Mouse (Mus musculus): ENCODE measurements around the gene Agtpbp1. TPM values are rescaled to one million over a fixed set of nuclear protein-coding genes. Genes with fewer than 3 reads are reported as not detected.
A peak's percentile ranks its signal among the peaks of the same experiment; 100 is the strongest.

Agtpbp1 gene
- total RNA-seq (2014; fragmentation: Nextera tagmentation): 118 and 147 TPM in 2 replicates
- 62.0 and 73.3 TPM in 2 replicates for total RNA-seq (2017)
- 6.0 and 6.1 TPM in 2 replicates for polyA plus RNA-seq (2012)

DNA sequence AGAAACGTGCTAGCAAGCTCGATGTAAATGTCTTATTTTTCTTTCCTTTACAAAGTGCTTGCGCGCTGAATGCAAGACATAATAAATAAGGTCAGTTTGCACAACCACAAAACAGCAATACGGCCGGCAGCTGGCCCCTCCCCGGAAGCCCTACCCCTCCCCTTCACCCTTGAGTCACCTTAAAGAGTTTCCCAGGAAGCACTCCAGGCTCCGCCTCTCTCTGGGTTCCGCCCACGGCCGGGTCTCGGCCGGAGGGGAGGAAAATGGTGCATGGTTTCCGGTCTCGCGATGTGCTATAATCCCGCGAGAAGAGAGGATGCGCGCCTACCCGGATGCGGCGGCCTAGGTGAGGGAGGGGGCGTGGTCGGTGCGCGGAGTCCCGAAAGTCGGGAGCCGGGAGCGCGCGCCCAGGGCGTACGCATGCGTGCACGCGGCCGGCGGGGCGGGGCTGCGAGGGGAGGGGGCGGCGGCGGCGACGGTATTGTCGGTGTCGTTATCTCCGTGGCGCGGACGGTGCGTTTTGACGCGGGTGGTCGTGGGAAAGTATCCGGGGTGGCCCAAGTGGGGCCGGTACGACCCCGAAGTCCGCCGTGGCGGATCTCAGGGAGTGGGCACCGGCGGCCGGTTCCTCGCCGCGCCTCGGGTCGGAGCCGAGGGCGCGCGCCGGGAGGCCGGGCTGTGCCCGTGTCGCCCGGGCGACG, at the start of gene Agtpbp1, which contains the start of gene Naa35:
Gene Agtpbp1 (minus strand): TSS at position 281 of the 701 bp plus-strand sequence.
Gene Naa35 (plus strand): TSS at position 313 of the 701 bp plus-strand sequence.
- no peak for TF ChIP-seq POLR2AphosphoS5 (IDR thresholded peaks at IDR 0.05; ENCODE audit: insufficient replicate concordance, low read depth, low read length)
- TF ChIP-seq TAL1 (conservative IDR thresholded peaks at IDR 0.05; ENCODE audit: low read depth, low read length): no peak
- TF ChIP-seq GATA1 (IDR thresholded peaks at IDR 0.05; ENCODE audit: borderline replicate concordance, low read length): no peak
- TF ChIP-seq CTCF (IDR thresholded peaks at IDR 0.05; ENCODE audit: low read depth, low read length): no peak
- TF ChIP-seq GATA2 (IDR thresholded peaks at IDR 0.05; ENCODE audit: borderline replicate concordance, low read depth, low read length): no peak

DNA sequence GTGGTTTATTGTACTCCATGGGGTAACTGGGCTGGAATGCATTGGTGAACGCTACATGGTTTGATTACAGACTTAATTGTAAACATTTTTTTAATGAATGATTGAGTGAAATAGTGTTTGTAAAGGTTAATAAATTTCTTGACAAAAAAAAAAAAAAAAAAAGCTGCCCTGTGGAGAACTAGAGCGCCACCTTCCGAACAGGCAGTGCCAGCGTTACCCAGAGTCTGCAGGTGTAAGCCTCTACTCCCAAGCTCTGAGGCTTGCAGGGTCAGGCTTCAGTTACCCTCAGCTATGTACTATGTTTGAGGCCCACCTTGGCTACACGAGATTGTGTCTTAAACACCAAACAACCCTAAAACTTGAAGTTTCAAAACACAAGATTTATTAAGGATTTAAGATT, 49.6 kb upstream of the Agtpbp1 start:
- H3K36me3 ChIP-seq (replicated peaks): peaks cover 97% of the 10 kb centered on the region

More for the DNA sequence above, at the start of gene Agtpbp1, which contains the start of gene Naa35:
- no peaks in the 10 kb centered on the region for H3K9me3 ChIP-seq (replicated peaks)
- peaks cover 46% of the 10 kb centered on the region for H3K4me1 ChIP-seq (ENCODE audit: insufficient read depth, low read depth, low read length)
- ATAC-seq (ENCODE audit: extremely low read depth, insufficient number of reproducible peaks, low FRiP score, poor library complexity, severe bottlenecking) (peak; percentile 98), DNase-seq (ENCODE audit: low spot score) (peak; percentile 92)
- peak within 1 kb of the TSS; percentile 90 for H3K4me3 ChIP-seq (ENCODE audit: low read depth, low read length)
- no peaks in the 10 kb centered on the region for H3K27me3 ChIP-seq (ENCODE audit: insufficient read depth, low read length)
- H3K36me3 ChIP-seq (replicated peaks): peaks cover 34% of the 10 kb centered on the region

DNA sequence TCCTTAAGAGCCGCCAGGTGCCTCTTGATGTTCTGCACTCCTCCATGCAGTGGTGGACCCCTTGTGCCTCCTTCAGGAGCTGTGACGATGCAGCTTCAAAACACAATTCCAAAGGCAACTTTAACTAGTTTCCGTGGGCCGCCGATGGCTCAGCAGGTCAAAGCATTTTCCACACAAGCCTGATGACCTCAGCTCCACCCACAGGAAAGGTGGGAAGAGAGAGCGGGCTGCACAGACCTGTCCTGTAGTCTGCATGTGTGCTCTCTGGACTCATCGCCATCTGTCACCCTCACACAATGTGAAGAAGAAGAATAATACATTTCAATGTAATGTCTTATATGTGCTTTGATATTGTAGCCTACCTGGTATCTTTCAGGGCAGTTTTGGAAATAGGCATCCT, 41.7 kb upstream of the Agtpbp1 start:
- H3K4me3 ChIP-seq (ENCODE audit: low read depth, low read length): no peak overlapping the region
- ATAC-seq (ENCODE audit: extremely low read depth, insufficient number of reproducible peaks, low FRiP score, poor library complexity, severe bottlenecking): no peak
- TF ChIP-seq POLR2AphosphoS5 (IDR thresholded peaks at IDR 0.05; ENCODE audit: insufficient replicate concordance, low read depth, low read length) (no peak), GATA1 (IDR thresholded peaks at IDR 0.05; ENCODE audit: borderline replicate concordance, low read length) (no peak), GATA2 (IDR thresholded peaks at IDR 0.05; ENCODE audit: borderline replicate concordance, low read depth, low read length) (no peak), TAL1 (conservative IDR thresholded peaks at IDR 0.05; ENCODE audit: low read depth, low read length) (no peak), CTCF (IDR thresholded peaks at IDR 0.05; ENCODE audit: low read depth, low read length) (no peak)
- H3K9me3 ChIP-seq (replicated peaks): no peaks in the 10 kb centered on the region
- no peaks in the 10 kb centered on the region for H3K27me3 ChIP-seq (ENCODE audit: insufficient read depth, low read length)
- no peaks in the 10 kb centered on the region for H3K4me1 ChIP-seq (ENCODE audit: insufficient read depth, low read depth, low read length)
- H3K36me3 ChIP-seq (replicated peaks): peaks cover 83% of the 10 kb centered on the region
- no peak for DNase-seq (ENCODE audit: low spot score)

More for the DNA sequence above, 49.6 kb upstream of the Agtpbp1 start:
- TF ChIP-seq POLR2AphosphoS5 (IDR thresholded peaks at IDR 0.05; ENCODE audit: insufficient replicate concordance, low read depth, low read length) (no peak; the same call in 1 of the 2 replicates), GATA2 (IDR thresholded peaks at IDR 0.05; ENCODE audit: borderline replicate concordance, low read depth, low read length) (no peak), CTCF (IDR thresholded peaks at IDR 0.05; ENCODE audit: low read depth, low read length) (no peak), TAL1 (conservative IDR thresholded peaks at IDR 0.05; ENCODE audit: low read depth, low read length) (no peak), GATA1 (IDR thresholded peaks at IDR 0.05; ENCODE audit: borderline replicate concordance, low read length) (no peak)
- DNase-seq (ENCODE audit: low spot score) (no peak), ATAC-seq (ENCODE audit: extremely low read depth, insufficient number of reproducible peaks, low FRiP score, poor library complexity, severe bottlenecking) (no peak)
- no peaks in the 10 kb centered on the region for H3K27me3 ChIP-seq (ENCODE audit: insufficient read depth, low read length)
- H3K4me1 ChIP-seq (ENCODE audit: insufficient read depth, low read depth, low read length): peaks cover 43% of the 10 kb centered on the region
- no peak overlapping the region for H3K4me3 ChIP-seq (ENCODE audit: low read depth, low read length)
- no peaks in the 10 kb centered on the region for H3K9me3 ChIP-seq (replicated peaks)

DNA sequence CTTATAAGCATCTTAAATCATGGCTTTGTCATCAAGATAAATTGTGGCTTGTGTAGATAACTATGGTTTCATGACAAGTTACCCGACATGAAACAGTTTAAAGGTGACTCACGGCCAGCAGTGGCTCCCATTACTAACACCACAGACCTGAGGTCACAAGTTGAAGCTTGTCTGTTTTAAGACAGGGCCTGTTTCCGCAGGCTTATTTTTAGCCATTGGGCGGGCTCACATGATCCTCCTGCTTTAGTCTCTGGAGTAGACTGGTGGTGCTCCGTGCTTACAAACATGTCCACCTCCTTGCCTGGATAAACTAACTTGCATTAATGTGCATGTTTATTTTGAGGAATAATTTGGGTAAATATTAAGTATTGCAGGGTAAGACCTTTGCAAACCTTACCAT, 39.9 kb upstream of the Agtpbp1 start:
- ATAC-seq (ENCODE audit: extremely low read depth, insufficient number of reproducible peaks, low FRiP score, poor library complexity, severe bottlenecking) (no peak), DNase-seq (ENCODE audit: low spot score) (no peak)
- Histone ChIP-seq H3K4me3 (ENCODE audit: low read depth, low read length) (no peak overlapping the region), H3K36me3 (replicated peaks) (peaks cover 84% of the 10 kb centered on the region), H3K27me3 (ENCODE audit: insufficient read depth, low read length) (no peaks in the 10 kb centered on the region), H3K4me1 (ENCODE audit: insufficient read depth, low read depth, low read length) (peaks cover 5% of the 10 kb centered on the region), H3K9me3 (replicated peaks) (no peaks in the 10 kb centered on the region)
- TF ChIP-seq GATA2 (IDR thresholded peaks at IDR 0.05; ENCODE audit: borderline replicate concordance, low read depth, low read length) (no peak), TAL1 (conservative IDR thresholded peaks at IDR 0.05; ENCODE audit: low read depth, low read length) (no peak), GATA1 (IDR thresholded peaks at IDR 0.05; ENCODE audit: borderline replicate concordance, low read length) (no peak), CTCF (IDR thresholded peaks at IDR 0.05; ENCODE audit: low read depth, low read length) (no peak), POLR2AphosphoS5 (IDR thresholded peaks at IDR 0.05; ENCODE audit: insufficient replicate concordance, low read depth, low read length) (no peak)

DNA sequence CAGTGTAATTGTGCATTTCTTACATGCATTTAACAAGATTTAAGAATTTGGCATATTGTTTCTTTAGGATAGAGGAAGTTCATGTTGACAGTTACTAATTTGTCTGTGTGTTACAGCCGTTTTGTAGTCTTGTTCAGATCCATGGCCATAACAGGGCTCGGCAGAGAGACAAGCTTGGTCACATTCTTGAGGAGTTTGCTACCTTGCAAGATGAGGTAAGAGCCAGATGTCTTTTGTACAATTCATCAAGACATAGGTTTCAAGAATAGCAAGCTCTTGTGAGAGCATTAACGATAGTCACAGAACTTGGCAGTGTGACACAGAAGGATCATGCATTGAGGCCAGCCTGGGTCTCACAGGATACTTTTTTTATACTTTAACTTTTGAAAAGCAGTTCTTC, 39.4 kb upstream of the Agtpbp1 start:
- H3K4me1 ChIP-seq (ENCODE audit: insufficient read depth, low read depth, low read length): peaks cover 7% of the 10 kb centered on the region
- H3K36me3 ChIP-seq (replicated peaks): peaks cover 82% of the 10 kb centered on the region
- no peak for TF ChIP-seq GATA2 (IDR thresholded peaks at IDR 0.05; ENCODE audit: borderline replicate concordance, low read depth, low read length)
- no peak for TF ChIP-seq POLR2AphosphoS5 (IDR thresholded peaks at IDR 0.05; ENCODE audit: insufficient replicate concordance, low read depth, low read length)
- no peak for TF ChIP-seq GATA1 (IDR thresholded peaks at IDR 0.05; ENCODE audit: borderline replicate concordance, low read length)
- no peak for TF ChIP-seq TAL1 (conservative IDR thresholded peaks at IDR 0.05; ENCODE audit: low read depth, low read length)
- no peak for TF ChIP-seq CTCF (IDR thresholded peaks at IDR 0.05; ENCODE audit: low read depth, low read length)

More for the DNA sequence above, 39.4 kb upstream of the Agtpbp1 start:
- no peak for ATAC-seq (ENCODE audit: extremely low read depth, insufficient number of reproducible peaks, low FRiP score, poor library complexity, severe bottlenecking)
- no peaks in the 10 kb centered on the region for H3K9me3 ChIP-seq (replicated peaks)
- no peaks in the 10 kb centered on the region for H3K27me3 ChIP-seq (ENCODE audit: insufficient read depth, low read length)
- no peak overlapping the region for H3K4me3 ChIP-seq (ENCODE audit: low read depth, low read length)
- no peak for DNase-seq (ENCODE audit: low spot score)

All from G1E (cell line).